Mouse (Mus musculus) testis, adult 2 months (tissue): ENCODE results near the gene 2210017I01Rik. TPM values are rescaled to one million over a fixed set of nuclear protein-coding genes. Genes with fewer than 3 reads are reported as not detected.

Source experiments
- H3K27ac ChIP-seq: fragments of 200-500 bp; 2 replicates; pipeline ENCODE4 v1.5.1; 2012; ENCODE audit warnings: low read depth, low read length; ENCODE audit not compliant: control insufficient read depth, insufficient read depth
- H3K27me3 ChIP-seq: fragments of 200-500 bp; 2 replicates; pipeline ENCODE4 v1.6.1; 2012; ENCODE audit warnings: mild to moderate bottlenecking, low read length, moderate library complexity; ENCODE audit not compliant: control insufficient read depth, insufficient read depth
- H3K36me3 ChIP-seq: fragments of 200-500 bp; 2 replicates; pipeline ENCODE4 v1.6.1; 2012; ENCODE audit warnings: mild to moderate bottlenecking, low read length; ENCODE audit not compliant: control insufficient read depth, insufficient read depth
- H3K4me1 ChIP-seq: fragments of 200-500 bp; 2 replicates; pipeline ENCODE4 v1.6.1; 2012; ENCODE audit warnings: low read length; ENCODE audit not compliant: control insufficient read depth, insufficient read depth
- H3K4me3 ChIP-seq: fragments of 200-500 bp; 2 replicates; pipeline ENCODE4 v1.5.1; 2012; ENCODE audit warnings: low read depth, mild to moderate bottlenecking, low read length, moderate library complexity, mixed read lengths; ENCODE audit not compliant: control insufficient read depth
- CTCF ChIP-seq: fragments of 200-500 bp; IDR thresholded peaks from 2 replicates; pipeline ENCODE4 v1.5.1; 2012; ENCODE audit warnings: low read depth, mild to moderate bottlenecking, inconsistent platforms, low read length, moderate library complexity; ENCODE audit not compliant: control insufficient read depth, insufficient read depth, insufficient replicate concordance
- POLR2A ChIP-seq: fragments of 200-500 bp; IDR thresholded peaks from 2 replicates; pipeline ENCODE4 v1.6.1; 2012; ENCODE audit warnings: low read depth, mild to moderate bottlenecking, inconsistent platforms, low read length, moderate library complexity; ENCODE audit not compliant: control insufficient read depth
- polyA plus RNA-seq: library from polyadenylated mRNA; depleted of rRNA; stranded (reverse); fragments of >200 nt; gene quantifications from 2 replicates; pipeline ENCODE4 v1.2.3, GENCODE M21; 2012

2210017I01Rik gene
- polyA plus RNA-seq, 1 experiment = 0.94 TPM

- TF ChIP-seq CTCF (no peak), POLR2A (no peak)
- H3K27ac ChIP-seq = no peak overlapping the region
- H3K27me3 ChIP-seq = no peaks in the 10 kb centered on the region
- no peaks in the 10 kb centered on the region for H3K4me1 ChIP-seq
- H3K4me3 ChIP-seq = no peak overlapping the region
- H3K36me3 ChIP-seq = no peaks in the 10 kb centered on the region
These were observed 5.1 kb downstream of the 2210017I01Rik start for GRCm38 (mm10) chr3:92602169-92602568.

- Histone ChIP-seq H3K4me3 (no peak overlapping the region), H3K4me1 (no peaks in the 10 kb centered on the region), H3K36me3 (no peaks in the 10 kb centered on the region), H3K27ac (no peak overlapping the region), H3K27me3 (no peaks in the 10 kb centered on the region)
- no peak for TF ChIP-seq POLR2A
- no peak for TF ChIP-seq CTCF
These were observed 6.8 kb downstream of the 2210017I01Rik start for GRCm38 (mm10) chr3:92600456-92600855.

GRCm38 (mm10) chr3:92599973-92600372, 7.3 kb downstream of the 2210017I01Rik start:
- Histone ChIP-seq H3K36me3 (no peaks in the 10 kb centered on the region), H3K27me3 (no peaks in the 10 kb centered on the region), H3K27ac (no peak overlapping the region), H3K4me3 (no peak overlapping the region), H3K4me1 (no peaks in the 10 kb centered on the region)
- TF ChIP-seq POLR2A (no peak), CTCF (no peak)

- H3K27ac ChIP-seq = no peak overlapping the region
- H3K27me3 ChIP-seq = no peaks in the 10 kb centered on the region
- no peak for TF ChIP-seq POLR2A
- H3K4me1 ChIP-seq = no peaks in the 10 kb centered on the region
- no peak overlapping the region for H3K4me3 ChIP-seq
- H3K36me3 ChIP-seq = no peaks in the 10 kb centered on the region
These were observed 8.9 kb downstream of the 2210017I01Rik start for GRCm38 (mm10) chr3:92598429-92598828.

- no peaks in the 10 kb centered on the region for H3K36me3 ChIP-seq
- TF ChIP-seq POLR2A (no peak), CTCF (no peak)
- no peaks in the 10 kb centered on the region for H3K27me3 ChIP-seq
- H3K4me3 ChIP-seq = peak within 1 kb of the TSS; percentile 88
- H3K27ac ChIP-seq = peak within 1 kb of the TSS; percentile 78
- no peaks in the 10 kb centered on the region for H3K4me1 ChIP-seq
These were observed 18.4 kb downstream of the 2210017I01Rik start, which contains the start of gene Smcp for GRCm38 (mm10) chr3:92588858-92589257. TSS of gene Smcp (minus strand) at chr3:92588997.

GRCm38 (mm10) chr3:92587190-92587589, 20.1 kb downstream of the 2210017I01Rik start:
- no peaks in the 10 kb centered on the region for H3K4me1 ChIP-seq
- no peaks in the 10 kb centered on the region for H3K27me3 ChIP-seq
- no peaks in the 10 kb centered on the region for H3K36me3 ChIP-seq
- peak overlapping the region; percentile 74 for H3K27ac ChIP-seq
- TF ChIP-seq POLR2A (no peak), CTCF (no peak)
- H3K4me3 ChIP-seq = peak overlapping the region; percentile 88

- no peak overlapping the region for H3K27ac ChIP-seq
- H3K4me1 ChIP-seq = no peaks in the 10 kb centered on the region
- no peaks in the 10 kb centered on the region for H3K36me3 ChIP-seq
- H3K4me3 ChIP-seq = peak overlapping the region; percentile 6; the same call in 1 of the 2 replicates
- TF ChIP-seq POLR2A (no peak), CTCF (no peak)
- no peaks in the 10 kb centered on the region for H3K27me3 ChIP-seq
These were observed 22.2 kb downstream of the 2210017I01Rik start for GRCm38 (mm10) chr3:92585055-92585454.
